Mouse (Mus musculus): ENCODE data around the gene Mtmr11. TPM values are rescaled to one million over a fixed set of nuclear protein-coding genes. Genes with fewer than 3 reads are reported as not detected.

The Mtmr11 gene
- polyA plus RNA-seq, 1 experiment, result 64.6 TPM

GRCm38 (mm10) chr3:96133327-96133905 lies 28.4 kb upstream of the Mtmr11 start:
- H3K27ac ChIP-seq (ENCODE audit: insufficient read depth, low read depth, low read length), result peak overlapping the region; percentile 3; the same call in 1 of the 2 replicates
- WGBS, result 57% methylated on average over 11 of the region's 11 CpGs
- no peaks in the 10 kb centered on the region for H3K27me3 ChIP-seq (ENCODE audit: control insufficient read depth, insufficient read depth, low read length)

GRCm38 (mm10) chr3:96135011-96135410 lies 26.8 kb upstream of the Mtmr11 start:
- 34% methylated on average over 3 of the region's 3 CpGs for WGBS
- TF ChIP-seq CTCF (IDR thresholded peaks at IDR 0.05; ENCODE audit: extremely low read depth, insufficient read length, insufficient replicate concordance, low read depth, low read length), result no peak
- no peak for TF ChIP-seq POLR2A (IDR thresholded peaks at IDR 0.05; ENCODE audit: low read depth, low read length)
- no peak overlapping the region for H3K4me3 ChIP-seq (ENCODE audit: low read depth, low read length)
- H3K36me3 ChIP-seq (ENCODE audit: control insufficient read depth, insufficient read depth, low read length), result peaks cover 3% of the 10 kb centered on the region; the same call in 1 of the 2 replicates
- H3K27me3 ChIP-seq (ENCODE audit: control insufficient read depth, insufficient read depth, low read length), result no peaks in the 10 kb centered on the region
- H3K4me1 ChIP-seq (ENCODE audit: control insufficient read depth, insufficient read depth, insufficient read length, low read length), result peaks cover 3% of the 10 kb centered on the region; the same call in 1 of the 2 replicates
- no peak overlapping the region for H3K27ac ChIP-seq (ENCODE audit: insufficient read depth, low read depth, low read length)

More at GRCm38 (mm10) chr3:96133327-96133905, 28.4 kb upstream of the Mtmr11 start:
- Histone ChIP-seq H3K4me1 (ENCODE audit: control insufficient read depth, insufficient read depth, insufficient read length, low read length) (peaks cover 3% of the 10 kb centered on the region; the same call in 1 of the 2 replicates), H3K36me3 (ENCODE audit: control insufficient read depth, insufficient read depth, low read length) (peaks cover 2% of the 10 kb centered on the region; the same call in 1 of the 2 replicates), H3K4me3 (ENCODE audit: low read depth, low read length) (no peak overlapping the region)
- TF ChIP-seq POLR2A (IDR thresholded peaks at IDR 0.05; ENCODE audit: low read depth, low read length), result no peak
- no peak for TF ChIP-seq CTCF (IDR thresholded peaks at IDR 0.05; ENCODE audit: extremely low read depth, insufficient read length, insufficient replicate concordance, low read depth, low read length)

- Histone ChIP-seq H3K4me3 (ENCODE audit: low read depth, low read length) (no peak overlapping the region), H3K27ac (ENCODE audit: insufficient read depth, low read depth, low read length) (no peak overlapping the region), H3K4me1 (ENCODE audit: control insufficient read depth, insufficient read depth, insufficient read length, low read length) (no peaks in the 10 kb centered on the region), H3K27me3 (ENCODE audit: control insufficient read depth, insufficient read depth, low read length) (no peaks in the 10 kb centered on the region), H3K36me3 (ENCODE audit: control insufficient read depth, insufficient read depth, low read length) (peaks cover 48% of the 10 kb centered on the region)
- TF ChIP-seq POLR2A (IDR thresholded peaks at IDR 0.05; ENCODE audit: low read depth, low read length) (no peak), CTCF (IDR thresholded peaks at IDR 0.05; ENCODE audit: extremely low read depth, insufficient read length, insufficient replicate concordance, low read depth, low read length) (no peak)
- WGBS, result 9% methylated on average over 5 of the region's 5 CpGs
These were observed 13.9 kb upstream of the Mtmr11 start for GRCm38 (mm10) chr3:96147950-96148349.

GRCm38 (mm10) chr3:96151836-96152235 lies 10.0 kb upstream of the Mtmr11 start:
- 83% methylated on average over 7 of the region's 7 CpGs for WGBS
- H3K27ac ChIP-seq (ENCODE audit: insufficient read depth, low read depth, low read length), result no peak overlapping the region
- TF ChIP-seq CTCF (IDR thresholded peaks at IDR 0.05; ENCODE audit: extremely low read depth, insufficient read length, insufficient replicate concordance, low read depth, low read length) (no peak), POLR2A (IDR thresholded peaks at IDR 0.05; ENCODE audit: low read depth, low read length) (no peak)
- H3K4me1 ChIP-seq (ENCODE audit: control insufficient read depth, insufficient read depth, insufficient read length, low read length), result no peaks in the 10 kb centered on the region
- H3K4me3 ChIP-seq (ENCODE audit: low read depth, low read length), result no peak overlapping the region
- peaks cover 56% of the 10 kb centered on the region for H3K36me3 ChIP-seq (ENCODE audit: control insufficient read depth, insufficient read depth, low read length)
- H3K27me3 ChIP-seq (ENCODE audit: control insufficient read depth, insufficient read depth, low read length), result no peaks in the 10 kb centered on the region

- no peak overlapping the region for H3K4me3 ChIP-seq (ENCODE audit: low read depth, low read length)
- H3K4me1 ChIP-seq (ENCODE audit: control insufficient read depth, insufficient read depth, insufficient read length, low read length), result no peaks in the 10 kb centered on the region
- WGBS, result 95% methylated on average over 5 of the region's 5 CpGs
- no peaks in the 10 kb centered on the region for H3K27me3 ChIP-seq (ENCODE audit: control insufficient read depth, insufficient read depth, low read length)
- TF ChIP-seq POLR2A (IDR thresholded peaks at IDR 0.05; ENCODE audit: low read depth, low read length), result no peak
- no peak overlapping the region for H3K27ac ChIP-seq (ENCODE audit: insufficient read depth, low read depth, low read length)
- H3K36me3 ChIP-seq (ENCODE audit: control insufficient read depth, insufficient read depth, low read length), result peaks cover 54% of the 10 kb centered on the region
These were observed 9.2 kb upstream of the Mtmr11 start for GRCm38 (mm10) chr3:96152611-96153010.

GRCm38 (mm10) chr3:96155501-96155900 lies 6.3 kb upstream of the Mtmr11 start:
- H3K27ac ChIP-seq (ENCODE audit: insufficient read depth, low read depth, low read length), result no peak overlapping the region
- H3K27me3 ChIP-seq (ENCODE audit: control insufficient read depth, insufficient read depth, low read length), result no peaks in the 10 kb centered on the region
- peaks cover 50% of the 10 kb centered on the region for H3K36me3 ChIP-seq (ENCODE audit: control insufficient read depth, insufficient read depth, low read length)
- H3K4me1 ChIP-seq (ENCODE audit: control insufficient read depth, insufficient read depth, insufficient read length, low read length), result peaks cover 8% of the 10 kb centered on the region; the same call in 1 of the 2 replicates
- 86% methylated on average over 8 of the region's 8 CpGs for WGBS
- TF ChIP-seq CTCF (IDR thresholded peaks at IDR 0.05; ENCODE audit: extremely low read depth, insufficient read length, insufficient replicate concordance, low read depth, low read length) (no peak), POLR2A (IDR thresholded peaks at IDR 0.05; ENCODE audit: low read depth, low read length) (no peak)
- H3K4me3 ChIP-seq (ENCODE audit: low read depth, low read length), result no peak overlapping the region

- Histone ChIP-seq H3K36me3 (ENCODE audit: control insufficient read depth, insufficient read depth, low read length) (peaks cover 10% of the 10 kb centered on the region), H3K4me3 (ENCODE audit: low read depth, low read length) (no peak overlapping the region), H3K27me3 (ENCODE audit: control insufficient read depth, insufficient read depth, low read length) (no peaks in the 10 kb centered on the region), H3K27ac (ENCODE audit: insufficient read depth, low read depth, low read length) (peak overlapping the region; percentile 100), H3K4me1 (ENCODE audit: control insufficient read depth, insufficient read depth, insufficient read length, low read length) (peaks cover 15% of the 10 kb centered on the region; the same call in 1 of the 2 replicates)
- TF ChIP-seq POLR2A (IDR thresholded peaks at IDR 0.05; ENCODE audit: low read depth, low read length) (no peak), CTCF (IDR thresholded peaks at IDR 0.05; ENCODE audit: extremely low read depth, insufficient read length, insufficient replicate concordance, low read depth, low read length) (no peak)
- 16% methylated on average over 4 of the region's 4 CpGs for WGBS
These were observed 2.0 kb upstream of the Mtmr11 start for GRCm38 (mm10) chr3:96159820-96160219.

Data from small intestine, adult 2 months (tissue).